28 mouse cellular contexts compared by ENCODE assay signal in genomic region chr1:152235212-152235792, GRCm38 (mm10).
DNase-seq lines count a peak whose midpoint lies in the region; ATAC-seq and TF ChIP-seq lines count a peak whose summit lies in the region.
"Had no signal": no experiment of that assay in that cellular context is flagged by ENCODE, and none has a peak within 500 bp of the region (broad histone marks: within the 10 kb centered on the region; RNA-seq: fewer than 3 reads in every experiment).

No protein-coding gene starts in this region.

- no peaks in the 10 kb centered on the region for H3K4me1 ChIP-seq in hindbrain, embryonic 11.5 days (replicated peaks; ENCODE audit: control insufficient read depth, insufficient read depth, low read length)
- no peaks in the 10 kb centered on the region for H3K4me1 ChIP-seq in hindbrain, postnatal 0 days (ENCODE audit: insufficient read depth, low read length)
- no peaks in the 10 kb centered on the region for H3K4me1 ChIP-seq in neural tube, embryonic 11.5 days (ENCODE audit: control insufficient read depth, insufficient read depth, low read length)
- H3K4me1 ChIP-seq in neural tube, embryonic 15.5 days = peaks cover 19% of the 10 kb centered on the region
- H3K4me1 ChIP-seq in hindbrain, embryonic 16.5 days (ENCODE audit: control insufficient read depth, insufficient read depth, low read depth, low read length) = no peaks in the 10 kb centered on the region
- H3K4me1 ChIP-seq: embryonic facial prominence, embryonic 15.5 days; forebrain, embryonic 13.5 days; heart, embryonic 12.5 days; stomach, embryonic 15.5 days had no signal

- no peak overlapping the region for H3K4me2 ChIP-seq in hindbrain, embryonic 11.5 days (replicated peaks; ENCODE audit: low read depth, low read length)
- no peak overlapping the region for H3K4me2 ChIP-seq in hindbrain, postnatal 0 days (ENCODE audit: low read depth, low read length)
- H3K4me2 ChIP-seq in neural tube, embryonic 11.5 days (ENCODE audit: low read depth) = no peak overlapping the region
- H3K4me2 ChIP-seq in neural tube, embryonic 15.5 days = no peak overlapping the region
- H3K4me2 ChIP-seq in hindbrain, embryonic 16.5 days (ENCODE audit: low read length) = no peak overlapping the region
- H3K4me2 ChIP-seq: embryonic facial prominence, embryonic 15.5 days; forebrain, embryonic 13.5 days; heart, embryonic 12.5 days; stomach, embryonic 15.5 days had no signal

- peak; percentile 78 for ATAC-seq in hindbrain, embryonic 11.5 days (ENCODE audit: low FRiP score)
- ATAC-seq in hindbrain, postnatal 0 days = no peak
- peak; percentile 81 for ATAC-seq in neural tube, embryonic 11.5 days (ENCODE audit: insufficient read depth, low FRiP score, low TSS enrichment)
- ATAC-seq in neural tube, embryonic 15.5 days (ENCODE audit: low FRiP score) = no peak
- ATAC-seq in hindbrain, embryonic 16.5 days = 0 out of 2 replicates have a peak, but pooled peaks have one; percentile 20
- ATAC-seq: CD4-positive, CD25-positive, alpha-beta regulatory T cell, adult 4 months; forebrain, embryonic 13.5 days; inflammation-experienced regulatory T-cells, adult 6 months had no signal

- peak; percentile 46 for DNase-seq in hindbrain, embryonic 11.5 days (ENCODE audit: low spot score)
- no peak for DNase-seq in hindbrain, postnatal 0 days (ENCODE audit: low spot score)
- DNase-seq in neural tube, embryonic 11.5 days (ENCODE audit: low spot score) = peak; percentile 52
- no peak for DNase-seq in left cerebral cortex, postnatal 4 days
- no peak for DNase-seq in testis, postnatal 14 days (ENCODE audit: low spot score)
- DNase-seq: adrenal gland, postnatal 14 days; cerebellum, adult 18-20 months; cerebellum, postnatal 10 days; gastrocnemius, postnatal 14 days; heart, adult 18-20 months; heart, postnatal 4 days; kidney, adult 2 months; kidney, postnatal 36 days; liver; lung, adult 2 months; lung, postnatal 10 days; thymus, postnatal 14 days had no signal

- H3K9ac ChIP-seq in hindbrain, embryonic 11.5 days (ENCODE audit: low read depth, low read length) = no peak overlapping the region
- no peak overlapping the region for H3K9ac ChIP-seq in hindbrain, postnatal 0 days (replicated peaks; ENCODE audit: low read length)
- H3K9ac ChIP-seq in neural tube, embryonic 11.5 days (ENCODE audit: low read length) = no peak overlapping the region
- no peak overlapping the region for H3K9ac ChIP-seq in neural tube, embryonic 15.5 days (replicated peaks)
- no peak overlapping the region for H3K9ac ChIP-seq in hindbrain, embryonic 16.5 days (ENCODE audit: low read depth, low read length)
- H3K9ac ChIP-seq: embryonic facial prominence, embryonic 15.5 days; forebrain, embryonic 13.5 days; heart, embryonic 12.5 days; liver, embryonic 14.5 days; stomach, embryonic 15.5 days had no signal

- no peak for TF ChIP-seq CTCF in hindbrain, postnatal 0 days (IDR thresholded peaks at IDR 0.05; ENCODE audit: low read depth)

- no peak overlapping the region for H3K27ac ChIP-seq in hindbrain, embryonic 11.5 days (ENCODE audit: low read depth, low read length)
- no peak overlapping the region for H3K27ac ChIP-seq in hindbrain, postnatal 0 days
- H3K27ac ChIP-seq in neural tube, embryonic 11.5 days (ENCODE audit: low read depth, low read length) = no peak overlapping the region
- no peak overlapping the region for H3K27ac ChIP-seq in neural tube, embryonic 15.5 days (replicated peaks)
- no peak overlapping the region for H3K27ac ChIP-seq in hindbrain, embryonic 16.5 days (ENCODE audit: low read depth, low read length)
- H3K27ac ChIP-seq: embryonic facial prominence, embryonic 15.5 days; forebrain, embryonic 13.5 days; layer of hippocampus, adult 2 months; liver, embryonic 14.5 days; macrophage; stomach, embryonic 15.5 days had no signal

- H3K9me3 ChIP-seq in hindbrain, embryonic 11.5 days (ENCODE audit: control insufficient read depth, low read length) = no peaks in the 10 kb centered on the region
- H3K9me3 ChIP-seq in hindbrain, postnatal 0 days (ENCODE audit: low read length) = no peaks in the 10 kb centered on the region
- no peaks in the 10 kb centered on the region for H3K9me3 ChIP-seq in neural tube, embryonic 11.5 days (ENCODE audit: control insufficient read depth, low read length)
- no peaks in the 10 kb centered on the region for H3K9me3 ChIP-seq in neural tube, embryonic 15.5 days (replicated peaks)
- H3K9me3 ChIP-seq in hindbrain, embryonic 16.5 days (ENCODE audit: control insufficient read depth, low read length) = no peaks in the 10 kb centered on the region
- H3K9me3 ChIP-seq: embryonic facial prominence, embryonic 15.5 days; forebrain, embryonic 13.5 days; heart, embryonic 12.5 days; stomach, embryonic 15.5 days had no signal

- WGBS in hindbrain, embryonic 11.5 days = 76% methylated on average over 4 of the region's 4 CpGs
- 70% methylated on average over 4 of the region's 4 CpGs for WGBS in hindbrain, postnatal 0 days
- WGBS in neural tube, embryonic 11.5 days = 64% methylated on average over 4 of the region's 4 CpGs
- 42% methylated on average over 4 of the region's 4 CpGs for WGBS in neural tube, embryonic 15.5 days
- WGBS in hindbrain, embryonic 16.5 days = 56% methylated on average over 4 of the region's 4 CpGs

- H3K4me3 ChIP-seq in hindbrain, embryonic 11.5 days (ENCODE audit: low read depth, low read length) = no peak overlapping the region
- no peak overlapping the region for H3K4me3 ChIP-seq in hindbrain, postnatal 0 days (ENCODE audit: low read length)
- no peak overlapping the region for H3K4me3 ChIP-seq in neural tube, embryonic 11.5 days (ENCODE audit: low read depth, low read length)
- no peak overlapping the region for H3K4me3 ChIP-seq in neural tube, embryonic 15.5 days (replicated peaks)
- no peak overlapping the region for H3K4me3 ChIP-seq in hindbrain, embryonic 16.5 days (ENCODE audit: low read length)
- H3K4me3 ChIP-seq: embryonic facial prominence, embryonic 15.5 days; forebrain, embryonic 13.5 days; heart, embryonic 12.5 days; layer of hippocampus, adult 2 months; stomach, embryonic 15.5 days had no signal

- intact Hi-C loops in left cerebral cortex, postnatal 4 days (cut with DNase I) = no loop called here

- H3K27me3 ChIP-seq in hindbrain, embryonic 11.5 days (ENCODE audit: control insufficient read depth, insufficient read depth, low read length) = no peaks in the 10 kb centered on the region
- H3K27me3 ChIP-seq in hindbrain, postnatal 0 days (ENCODE audit: insufficient read depth, low read length) = no peaks in the 10 kb centered on the region
- no peaks in the 10 kb centered on the region for H3K27me3 ChIP-seq in neural tube, embryonic 11.5 days (ENCODE audit: control insufficient read depth, insufficient read depth, low read length)
- no peaks in the 10 kb centered on the region for H3K27me3 ChIP-seq in neural tube, embryonic 15.5 days (replicated peaks)
- H3K27me3 ChIP-seq in hindbrain, embryonic 16.5 days (replicated peaks; ENCODE audit: control insufficient read depth, insufficient read depth, low read length) = no peaks in the 10 kb centered on the region
- H3K27me3 ChIP-seq: embryonic facial prominence, embryonic 15.5 days; forebrain, embryonic 13.5 days; heart, embryonic 12.5 days; stomach, embryonic 15.5 days had no signal

- no peaks in the 10 kb centered on the region for H3K36me3 ChIP-seq in hindbrain, embryonic 11.5 days (ENCODE audit: control insufficient read depth, insufficient read depth, low read length)
- no peaks in the 10 kb centered on the region for H3K36me3 ChIP-seq in hindbrain, postnatal 0 days (ENCODE audit: insufficient read depth, low read length)
- H3K36me3 ChIP-seq in neural tube, embryonic 11.5 days (ENCODE audit: control insufficient read depth, insufficient read depth, low read length) = no peaks in the 10 kb centered on the region
- no peaks in the 10 kb centered on the region for H3K36me3 ChIP-seq in neural tube, embryonic 15.5 days
- no peaks in the 10 kb centered on the region for H3K36me3 ChIP-seq in hindbrain, embryonic 16.5 days (ENCODE audit: control insufficient read depth, insufficient read depth, low read length)
- H3K36me3 ChIP-seq: embryonic facial prominence, embryonic 15.5 days; heart, embryonic 12.5 days; stomach, embryonic 15.5 days had no signal

Comparison
In these comparisons a context has a peak if more than half of its experiments do, and no peak if none do; other contexts are left out.
1. ATAC-seq: peak in hindbrain, embryonic 11.5 days (single experiment), neural tube, embryonic 11.5 days (single experiment) and hindbrain, embryonic 16.5 days (single experiment); none in hindbrain, postnatal 0 days (single experiment) and neural tube, embryonic 15.5 days (single experiment).
2. DNase-seq: peak in hindbrain, embryonic 11.5 days (single experiment) and neural tube, embryonic 11.5 days (single experiment); none in hindbrain, postnatal 0 days (single experiment), left cerebral cortex, postnatal 4 days (single experiment) and testis, postnatal 14 days (single experiment).